Mouse (Mus musculus): ENCODE measurements around the gene Pom121. TPM values are rescaled to one million over a fixed set of nuclear protein-coding genes. Genes with fewer than 3 reads are reported as not detected.

The Pom121 gene
- polyA plus RNA-seq, 1 experiment = 50.3 TPM

- no peak for DNase-seq
- TF ChIP-seq CTCF (IDR thresholded peaks at IDR 0.05; ENCODE audit: borderline replicate concordance, control insufficient read depth, extremely low read depth, insufficient read depth, low read length, poor library complexity) (no peak), POLR2A (IDR thresholded peaks at IDR 0.05; ENCODE audit: control insufficient read depth, extremely low read depth, insufficient read depth, low read length, poor library complexity) (no peak)
- 92% methylated on average over 10 of the region's 10 CpGs for WGBS
- H3K4me3 ChIP-seq (ENCODE audit: control insufficient read depth, insufficient read depth, low read length) = no peak overlapping the region
- H3K36me3 ChIP-seq (ENCODE audit: control insufficient read depth, insufficient read depth, low read length) = peaks cover 86% of the 10 kb centered on the region
- H3K4me1 ChIP-seq (replicated peaks; ENCODE audit: control insufficient read depth, insufficient read depth, low read length) = no peaks in the 10 kb centered on the region
- no peaks in the 10 kb centered on the region for H3K27me3 ChIP-seq (ENCODE audit: control insufficient read depth, insufficient read depth, low read length)
- no peak overlapping the region for H3K27ac ChIP-seq (ENCODE audit: control insufficient read depth, insufficient read depth, low read length)
Observed at GRCm38 (mm10) chr5:135383771-135384170, 10.6 kb downstream of the Pom121 start.

GRCm38 (mm10) chr5:135382746-135383145 lies 11.6 kb downstream of the Pom121 start:
- Histone ChIP-seq H3K4me3 (ENCODE audit: control insufficient read depth, insufficient read depth, low read length) (no peak overlapping the region), H3K27me3 (ENCODE audit: control insufficient read depth, insufficient read depth, low read length) (no peaks in the 10 kb centered on the region), H3K4me1 (replicated peaks; ENCODE audit: control insufficient read depth, insufficient read depth, low read length) (no peaks in the 10 kb centered on the region), H3K36me3 (ENCODE audit: control insufficient read depth, insufficient read depth, low read length) (peaks cover 90% of the 10 kb centered on the region), H3K27ac (ENCODE audit: control insufficient read depth, insufficient read depth, low read length) (no peak overlapping the region)
- 98% methylated on average over 7 of the region's 7 CpGs for WGBS
- TF ChIP-seq POLR2A (IDR thresholded peaks at IDR 0.05; ENCODE audit: control insufficient read depth, extremely low read depth, insufficient read depth, low read length, poor library complexity) (no peak), CTCF (IDR thresholded peaks at IDR 0.05; ENCODE audit: borderline replicate concordance, control insufficient read depth, extremely low read depth, insufficient read depth, low read length, poor library complexity) (no peak)
- no peak for DNase-seq

- DNase-seq = no peak
Observed at GRCm38 (mm10) chr5:135381356-135381925, 12.9 kb downstream of the Pom121 start.

GRCm38 (mm10) chr5:135380681-135381080 lies 13.7 kb downstream of the Pom121 start:
- 97% methylated on average over 4 of the region's 4 CpGs for WGBS

More at GRCm38 (mm10) chr5:135381356-135381925, 12.9 kb downstream of the Pom121 start:
- no peak for TF ChIP-seq POLR2A (IDR thresholded peaks at IDR 0.05; ENCODE audit: control insufficient read depth, extremely low read depth, insufficient read depth, low read length, poor library complexity)
- no peak for TF ChIP-seq CTCF (IDR thresholded peaks at IDR 0.05; ENCODE audit: borderline replicate concordance, control insufficient read depth, extremely low read depth, insufficient read depth, low read length, poor library complexity)
- H3K27me3 ChIP-seq (ENCODE audit: control insufficient read depth, insufficient read depth, low read length) = no peaks in the 10 kb centered on the region
- no peaks in the 10 kb centered on the region for H3K4me1 ChIP-seq (replicated peaks; ENCODE audit: control insufficient read depth, insufficient read depth, low read length)
- 92% methylated on average over 10 of the region's 10 CpGs for WGBS
- no peak overlapping the region for H3K27ac ChIP-seq (ENCODE audit: control insufficient read depth, insufficient read depth, low read length)
- H3K4me3 ChIP-seq (ENCODE audit: control insufficient read depth, insufficient read depth, low read length) = no peak overlapping the region
- H3K36me3 ChIP-seq (ENCODE audit: control insufficient read depth, insufficient read depth, low read length) = peaks cover 84% of the 10 kb centered on the region

GRCm38 (mm10) chr5:135376341-135376740 lies 18.0 kb downstream of the Pom121 start:
- H3K4me3 ChIP-seq (ENCODE audit: control insufficient read depth, insufficient read depth, low read length) = no peak overlapping the region
- peaks cover 76% of the 10 kb centered on the region for H3K36me3 ChIP-seq (ENCODE audit: control insufficient read depth, insufficient read depth, low read length)
- no peak for DNase-seq
- no peak overlapping the region for H3K27ac ChIP-seq (ENCODE audit: control insufficient read depth, insufficient read depth, low read length)
- no peaks in the 10 kb centered on the region for H3K4me1 ChIP-seq (replicated peaks; ENCODE audit: control insufficient read depth, insufficient read depth, low read length)
- TF ChIP-seq CTCF (IDR thresholded peaks at IDR 0.05; ENCODE audit: borderline replicate concordance, control insufficient read depth, extremely low read depth, insufficient read depth, low read length, poor library complexity) (no peak), POLR2A (IDR thresholded peaks at IDR 0.05; ENCODE audit: control insufficient read depth, extremely low read depth, insufficient read depth, low read length, poor library complexity) (no peak)
- H3K27me3 ChIP-seq (ENCODE audit: control insufficient read depth, insufficient read depth, low read length) = no peaks in the 10 kb centered on the region
- WGBS = 96% methylated on average over 2 of the region's 2 CpGs

More at GRCm38 (mm10) chr5:135380681-135381080, 13.7 kb downstream of the Pom121 start:
- Histone ChIP-seq H3K36me3 (ENCODE audit: control insufficient read depth, insufficient read depth, low read length) (peaks cover 89% of the 10 kb centered on the region), H3K4me1 (replicated peaks; ENCODE audit: control insufficient read depth, insufficient read depth, low read length) (no peaks in the 10 kb centered on the region), H3K27ac (ENCODE audit: control insufficient read depth, insufficient read depth, low read length) (no peak overlapping the region), H3K27me3 (ENCODE audit: control insufficient read depth, insufficient read depth, low read length) (no peaks in the 10 kb centered on the region), H3K4me3 (ENCODE audit: control insufficient read depth, insufficient read depth, low read length) (no peak overlapping the region)
- TF ChIP-seq POLR2A (IDR thresholded peaks at IDR 0.05; ENCODE audit: control insufficient read depth, extremely low read depth, insufficient read depth, low read length, poor library complexity) (no peak), CTCF (IDR thresholded peaks at IDR 0.05; ENCODE audit: borderline replicate concordance, control insufficient read depth, extremely low read depth, insufficient read depth, low read length, poor library complexity) (no peak)
- no peak for DNase-seq

GRCm38 (mm10) chr5:135375167-135375566 lies 19.2 kb downstream of the Pom121 start:
- H3K4me1 ChIP-seq (replicated peaks; ENCODE audit: control insufficient read depth, insufficient read depth, low read length) = peaks cover 7% of the 10 kb centered on the region; the same call in 1 of the 2 replicates
- H3K27ac ChIP-seq (ENCODE audit: control insufficient read depth, insufficient read depth, low read length) = no peak overlapping the region
- H3K36me3 ChIP-seq (ENCODE audit: control insufficient read depth, insufficient read depth, low read length) = peaks cover 65% of the 10 kb centered on the region
- H3K4me3 ChIP-seq (ENCODE audit: control insufficient read depth, insufficient read depth, low read length) = no peak overlapping the region
- TF ChIP-seq POLR2A (IDR thresholded peaks at IDR 0.05; ENCODE audit: control insufficient read depth, extremely low read depth, insufficient read depth, low read length, poor library complexity) (no peak), CTCF (IDR thresholded peaks at IDR 0.05; ENCODE audit: borderline replicate concordance, control insufficient read depth, extremely low read depth, insufficient read depth, low read length, poor library complexity) (no peak)
- WGBS = 80% methylated on average over 8 of the region's 8 CpGs
- DNase-seq = no peak
- no peaks in the 10 kb centered on the region for H3K27me3 ChIP-seq (ENCODE audit: control insufficient read depth, insufficient read depth, low read length)
